14 mouse cellular contexts compared by ENCODE assay signal in the genomic region with DNA sequence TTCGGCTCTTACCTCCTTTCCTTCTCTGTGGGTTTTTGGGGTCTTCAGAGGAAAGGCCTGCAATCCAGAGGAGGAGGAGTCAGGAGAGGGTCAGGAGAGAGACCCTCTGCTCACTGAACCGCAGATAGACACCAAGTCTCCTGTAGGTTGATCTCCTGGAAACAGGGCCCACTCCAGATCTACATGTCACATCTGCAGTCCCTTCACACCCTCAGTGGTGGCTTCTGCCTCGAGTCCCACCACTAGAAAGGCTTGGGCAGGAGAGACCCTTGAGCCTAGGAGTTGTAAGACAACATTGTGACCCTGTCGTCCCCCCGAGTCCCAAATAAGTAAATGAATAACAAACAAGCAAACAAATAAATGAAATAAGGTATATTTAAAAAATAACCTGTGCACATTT.
A peak's percentile ranks its signal among the peaks of the same experiment; 100 is the strongest.
DNase-seq lines count a peak whose midpoint lies in the region; ATAC-seq and TF ChIP-seq lines count a peak whose summit lies in the region.
"Had no signal": no experiment of that assay in that cellular context is flagged by ENCODE, and none has a peak within 500 bp of the region (broad histone marks: within the 10 kb centered on the region; RNA-seq: fewer than 3 reads in every experiment).

No protein-coding gene starts in this region.

- intact Hi-C loops in heart, postnatal 14 days (cut with DNase I) = loop anchor here (5.0 to 10.0 kb wide), 2 partner anchors 53 to 305 kb away; no protein-coding TSS in a partner anchor

- no peak for TF ChIP-seq CTCF in liver, adult 2 months (IDR thresholded peaks at IDR 0.05; ENCODE audit: low read depth, low read length)
- TF ChIP-seq CTCF in small intestine, adult 2 months (IDR thresholded peaks at IDR 0.05; ENCODE audit: extremely low read depth, insufficient read length, insufficient replicate concordance, low read depth, low read length) = no peak

- 82% methylated on average over 5 of the region's 5 CpGs for WGBS in heart, embryonic 13.5 days
- 83% methylated on average over 5 of the region's 5 CpGs for WGBS in liver, adult 2 months
- 89% methylated on average over 5 of the region's 5 CpGs for WGBS in embryonic facial prominence, embryonic 15.5 days
- WGBS in small intestine, adult 2 months = 94% methylated on average over 5 of the region's 5 CpGs

- no peaks in the 10 kb centered on the region for H3K79me2 ChIP-seq in liver, adult 2 months (ENCODE audit: control insufficient read depth, insufficient read depth, low read length)

- H3K4me1 ChIP-seq in heart, embryonic 13.5 days = peaks cover 51% of the 10 kb centered on the region
- H3K4me1 ChIP-seq in liver, adult 2 months (ENCODE audit: control insufficient read depth, insufficient read depth, low read length) = peaks cover 15% of the 10 kb centered on the region
- peaks cover 59% of the 10 kb centered on the region for H3K4me1 ChIP-seq in embryonic facial prominence, embryonic 15.5 days
- peaks cover 16% of the 10 kb centered on the region for H3K4me1 ChIP-seq in small intestine, adult 2 months (ENCODE audit: control insufficient read depth, insufficient read depth, insufficient read length, low read length)

- H3K9ac ChIP-seq in heart, embryonic 13.5 days = no peak overlapping the region
- no peak overlapping the region for H3K9ac ChIP-seq in liver, adult 2 months (ENCODE audit: low read depth, low read length)
- H3K9ac ChIP-seq in embryonic facial prominence, embryonic 15.5 days = no peak overlapping the region
- H3K9ac ChIP-seq: neural tube, embryonic 13.5 days had no signal

- no peaks in the 10 kb centered on the region for H3K27me3 ChIP-seq in heart, embryonic 13.5 days (replicated peaks)
- H3K27me3 ChIP-seq in liver, adult 2 months (ENCODE audit: control insufficient read depth, insufficient read depth, low read length) = no peaks in the 10 kb centered on the region
- H3K27me3 ChIP-seq in embryonic facial prominence, embryonic 15.5 days = no peaks in the 10 kb centered on the region
- H3K27me3 ChIP-seq in small intestine, adult 2 months (ENCODE audit: control insufficient read depth, insufficient read depth, low read length) = no peaks in the 10 kb centered on the region

- TF ChIP-seq POLR2A in liver, adult 2 months (IDR thresholded peaks at IDR 0.05; ENCODE audit: extremely low read depth, insufficient read depth, low read length) = no peak
- no peak for TF ChIP-seq POLR2A in small intestine, adult 2 months (IDR thresholded peaks at IDR 0.05; ENCODE audit: low read depth, low read length)

- H3K4me2 ChIP-seq in heart, embryonic 13.5 days = no peak overlapping the region
- H3K4me2 ChIP-seq in embryonic facial prominence, embryonic 15.5 days (replicated peaks) = no peak overlapping the region
- H3K4me2 ChIP-seq: neural tube, embryonic 13.5 days had no signal

- ATAC-seq in heart, embryonic 13.5 days (ENCODE audit: extremely low read depth, insufficient number of reproducible peaks, low FRiP score, low TSS enrichment) = no peak
- ATAC-seq in embryonic facial prominence, embryonic 15.5 days (ENCODE audit: insufficient number of reproducible peaks, low FRiP score, low TSS enrichment, low read depth) = no peak
- no peak for ATAC-seq in frontal cortex, adult (ENCODE audit: low TSS enrichment)

- DNase-seq in heart, postnatal 14 days = no peak
- DNase-seq in liver, adult 2 months (ENCODE audit: extremely low read depth, low read depth, low spot score) = no peak
- no peak for DNase-seq in liver
- DNase-seq in ovary, postnatal 14 days (ENCODE audit: low spot score) = no peak
- DNase-seq: adrenal gland, adult 2 months; cerebellum, postnatal 10 days; kidney, adult 18-20 months; lung, postnatal 36 days; retina, postnatal 1 day had no signal

- no peaks in the 10 kb centered on the region for H3K9me3 ChIP-seq in heart, embryonic 13.5 days
- no peaks in the 10 kb centered on the region for H3K9me3 ChIP-seq in embryonic facial prominence, embryonic 15.5 days (replicated peaks)
- H3K9me3 ChIP-seq: neural tube, embryonic 13.5 days had no signal

- H3K27ac ChIP-seq in heart, embryonic 13.5 days (replicated peaks) = peak overlapping the region; percentile 77
- H3K27ac ChIP-seq in liver, adult 2 months (replicated peaks; ENCODE audit: insufficient read depth, low read depth, low read length) = peak overlapping the region; percentile 68
- H3K27ac ChIP-seq in embryonic facial prominence, embryonic 15.5 days (replicated peaks) = 0 out of 2 replicates have a peak overlapping the region, but pooled peaks have one; percentile 79
- H3K27ac ChIP-seq in small intestine, adult 2 months (ENCODE audit: insufficient read depth, low read depth, low read length) = peak overlapping the region; percentile 24; the same call in 1 of the 2 replicates

- H3K36me3 ChIP-seq in heart, embryonic 13.5 days = no peaks in the 10 kb centered on the region
- no peaks in the 10 kb centered on the region for H3K36me3 ChIP-seq in liver, adult 2 months (ENCODE audit: control insufficient read depth, insufficient read depth, low read length)
- no peaks in the 10 kb centered on the region for H3K36me3 ChIP-seq in embryonic facial prominence, embryonic 15.5 days
- no peaks in the 10 kb centered on the region for H3K36me3 ChIP-seq in small intestine, adult 2 months (ENCODE audit: control insufficient read depth, insufficient read depth, low read length)
- H3K36me3 ChIP-seq: neural tube, embryonic 13.5 days had no signal

- H3K4me3 ChIP-seq in heart, embryonic 13.5 days = no peak overlapping the region
- no peak overlapping the region for H3K4me3 ChIP-seq in liver, adult 2 months (ENCODE audit: insufficient read depth, low read depth, low read length)
- no peak overlapping the region for H3K4me3 ChIP-seq in embryonic facial prominence, embryonic 15.5 days (replicated peaks)
- no peak overlapping the region for H3K4me3 ChIP-seq in small intestine, adult 2 months (ENCODE audit: low read depth, low read length)
- H3K4me3 ChIP-seq: neural tube, embryonic 13.5 days had no signal

Comparison
In these comparisons a context has a peak if more than half of its experiments do, and no peak if none do; other contexts are left out.
1. H3K27ac ChIP-seq: peak in every context shown above with its lines; median percentile 79 in embryonic facial prominence, embryonic 15.5 days; 77 in heart, embryonic 13.5 days; 68 in liver, adult 2 months; 24 in small intestine, adult 2 months.